Mouse (Mus musculus) midbrain, embryonic 16.5 days (tissue): ENCODE data around the gene Pced1b. TPM values are rescaled to one million over a fixed set of nuclear protein-coding genes. Genes with fewer than 3 reads are reported as not detected.

Experiments
- ATAC-seq: fragments of 200-750 bp; cut with Nextera tagmentation; 2 replicates; pipeline ENCODE4 v1.8.0; 2017; ENCODE audit warnings: moderate TSS enrichment
- H3K27ac ChIP-seq: fragments of 300-500 bp; sonication (generic); 2 replicates; pipeline ENCODE4 v1.5.1; 2014; ENCODE audit warnings: mild to moderate bottlenecking, low read length, mixed read lengths
- H3K27me3 ChIP-seq: fragments of 300-500 bp; sonication (generic); 2 replicates; pipeline ENCODE4 v1.6.1; 2014; ENCODE audit warnings: low read depth, low read length, mixed read lengths; ENCODE audit not compliant: control insufficient read depth, insufficient read depth
- H3K36me3 ChIP-seq: fragments of 300-500 bp; sonication (generic); 2 replicates; pipeline ENCODE4 v1.6.1; 2014; ENCODE audit warnings: mild to moderate bottlenecking, low read length, moderate library complexity, mixed read lengths; ENCODE audit not compliant: control insufficient read depth, insufficient read depth
- H3K4me1 ChIP-seq: fragments of 300-500 bp; sonication (generic); 2 replicates; pipeline ENCODE4 v1.6.1; 2014; ENCODE audit warnings: mild to moderate bottlenecking, low read length, mixed read lengths; ENCODE audit not compliant: control insufficient read depth, insufficient read depth
- H3K4me2 ChIP-seq: fragments of 300-500 bp; sonication (generic); 2 replicates; pipeline ENCODE4 v1.6.1; 2014; ENCODE audit warnings: mild to moderate bottlenecking, low read length, mixed read lengths
- H3K4me3 ChIP-seq: fragments of 300-500 bp; sonication (generic); 2 replicates; pipeline ENCODE4 v1.5.1; 2014; ENCODE audit warnings: low read depth, mild to moderate bottlenecking, low read length, moderate library complexity, mixed read lengths
- H3K9ac ChIP-seq: fragments of 300-500 bp; sonication (generic); 2 replicates; pipeline ENCODE4 v1.6.1; 2014; ENCODE audit warnings: low read depth, low read length, mixed read lengths
- H3K9me3 ChIP-seq: fragments of 300-500 bp; sonication (generic); replicated peaks from 2 replicates; pipeline ENCODE4 v1.6.1; 2014; ENCODE audit warnings: mild to moderate bottlenecking, low read length, mixed read lengths; ENCODE audit not compliant: control insufficient read depth, poor library complexity, severe bottlenecking
- WGBS: fragments of 180-500 bp; shearing (Covaris S2); extraction: QIAGEN DNeasy Blood & Tissue Kit; methylation state at CpG from one replicate; pipeline ENCODE4 v1.1.7; 2014; 5-methylcytosine and 5-hydroxymethylcytosine counted together
- polyA plus RNA-seq: library from polyadenylated mRNA; unstranded; fragments of >200 nt; fragmentation: Nextera tagmentation; extraction: Ambion mirVana; gene quantifications from 2 replicates; pipeline ENCODE4 v1.2.1, GENCODE M21; 2015

Gene Pced1b
- polyA plus RNA-seq, 1 experiment from 2014 or later: 7.5 TPM

GRCm38 (mm10) chr15:97337636-97338352 lies 90.9 kb downstream of the Pced1b start:
- 0 out of 2 replicates have a peak, but pooled peaks have one; percentile 62 for ATAC-seq
- WGBS: 33% methylated on average over 14 of the region's 14 CpGs
- H3K27ac ChIP-seq: peak overlapping the region; percentile 22; the same call in 1 of the 2 replicates
- peaks cover 10% of the 10 kb centered on the region for H3K4me1 ChIP-seq
- H3K27me3 ChIP-seq: no peaks in the 10 kb centered on the region
- peak overlapping the region; percentile 24; the same call in 1 of the 2 replicates for H3K4me3 ChIP-seq
- peak overlapping the region; percentile 56 for H3K4me2 ChIP-seq
- H3K36me3 ChIP-seq: no peaks in the 10 kb centered on the region
- peaks cover 7% of the 10 kb centered on the region; the same call in 1 of the 2 replicates for H3K9me3 ChIP-seq
- H3K9ac ChIP-seq: no peak overlapping the region

GRCm38 (mm10) chr15:97338377-97339060 lies 91.6 kb downstream of the Pced1b start:
- H3K9ac ChIP-seq: peak overlapping the region; percentile 12; the same call in 1 of the 2 replicates
- H3K36me3 ChIP-seq: no peaks in the 10 kb centered on the region
- H3K4me2 ChIP-seq: peak overlapping the region; percentile 56
- no peaks in the 10 kb centered on the region for H3K27me3 ChIP-seq
- H3K4me1 ChIP-seq: peaks cover 10% of the 10 kb centered on the region
- no peak for ATAC-seq
- peak overlapping the region; percentile 24 for H3K4me3 ChIP-seq
- peaks cover 7% of the 10 kb centered on the region; the same call in 1 of the 2 replicates for H3K9me3 ChIP-seq
- WGBS: 10% methylated on average over 17 of the region's 17 CpGs
- H3K27ac ChIP-seq: no peak overlapping the region

- H3K9ac ChIP-seq: no peak overlapping the region
- H3K4me3 ChIP-seq: no peak overlapping the region
- H3K4me2 ChIP-seq: no peak overlapping the region
- no peak for ATAC-seq
- H3K36me3 ChIP-seq: no peaks in the 10 kb centered on the region
- H3K27me3 ChIP-seq: no peaks in the 10 kb centered on the region
- H3K27ac ChIP-seq: no peak overlapping the region
- peaks cover 7% of the 10 kb centered on the region; the same call in 1 of the 2 replicates for H3K9me3 ChIP-seq
- peaks cover 10% of the 10 kb centered on the region for H3K4me1 ChIP-seq
- 96% methylated on average over 9 of the region's 9 CpGs for WGBS
These were observed 95.4 kb downstream of the Pced1b start for GRCm38 (mm10) chr15:97342336-97342735.

GRCm38 (mm10) chr15:97342945-97343344 lies 96.0 kb downstream of the Pced1b start:
- peaks cover 7% of the 10 kb centered on the region; the same call in 1 of the 2 replicates for H3K9me3 ChIP-seq
- WGBS: 95% methylated on average over 8 of the region's 8 CpGs
- H3K9ac ChIP-seq: no peak overlapping the region
- no peak overlapping the region for H3K4me3 ChIP-seq
- no peak overlapping the region for H3K27ac ChIP-seq
- H3K4me2 ChIP-seq: no peak overlapping the region
- no peak for ATAC-seq
- no peaks in the 10 kb centered on the region for H3K36me3 ChIP-seq
- peaks cover 8% of the 10 kb centered on the region for H3K4me1 ChIP-seq
- H3K27me3 ChIP-seq: no peaks in the 10 kb centered on the region

- Histone ChIP-seq H3K4me2 (no peak overlapping the region), H3K27ac (no peak overlapping the region), H3K4me1 (no peaks in the 10 kb centered on the region), H3K4me3 (no peak overlapping the region), H3K36me3 (no peaks in the 10 kb centered on the region), H3K9me3 (peaks cover 7% of the 10 kb centered on the region; the same call in 1 of the 2 replicates), H3K27me3 (no peaks in the 10 kb centered on the region), H3K9ac (no peak overlapping the region)
- no peak for ATAC-seq
- WGBS: 94% methylated on average over 9 of the region's 9 CpGs
These were observed 97.0 kb downstream of the Pced1b start for GRCm38 (mm10) chr15:97343921-97344320.

GRCm38 (mm10) chr15:97345110-97345509 lies 98.2 kb downstream of the Pced1b start:
- no peak overlapping the region for H3K9ac ChIP-seq
- no peaks in the 10 kb centered on the region for H3K4me1 ChIP-seq
- peaks cover under 1% of the 10 kb centered on the region; the same call in 1 of the 2 replicates for H3K9me3 ChIP-seq
- H3K27me3 ChIP-seq: no peaks in the 10 kb centered on the region
- H3K4me2 ChIP-seq: no peak overlapping the region
- no peak overlapping the region for H3K4me3 ChIP-seq
- no peak for ATAC-seq
- no peaks in the 10 kb centered on the region for H3K36me3 ChIP-seq
- no peak overlapping the region for H3K27ac ChIP-seq
- WGBS: 94% methylated on average over 9 of the region's 9 CpGs

- no peaks in the 10 kb centered on the region for H3K27me3 ChIP-seq
- ATAC-seq: no peak
- no peak overlapping the region for H3K4me2 ChIP-seq
- H3K9me3 ChIP-seq: no peaks in the 10 kb centered on the region
- no peak overlapping the region for H3K4me3 ChIP-seq
- H3K36me3 ChIP-seq: no peaks in the 10 kb centered on the region
- no peaks in the 10 kb centered on the region for H3K4me1 ChIP-seq
- no peak overlapping the region for H3K9ac ChIP-seq
- no peak overlapping the region for H3K27ac ChIP-seq
- WGBS: 82% methylated on average over 6 of the region's 6 CpGs
These were observed 99.0 kb downstream of the Pced1b start for GRCm38 (mm10) chr15:97345917-97346316.

GRCm38 (mm10) chr15:97346413-97346812 lies 99.5 kb downstream of the Pced1b start:
- Histone ChIP-seq H3K4me3 (no peak overlapping the region), H3K36me3 (no peaks in the 10 kb centered on the region), H3K9ac (no peak overlapping the region), H3K4me1 (no peaks in the 10 kb centered on the region), H3K27ac (no peak overlapping the region), H3K9me3 (no peaks in the 10 kb centered on the region), H3K27me3 (no peaks in the 10 kb centered on the region), H3K4me2 (no peak overlapping the region)
- ATAC-seq: no peak
- 93% methylated on average over 5 of the region's 5 CpGs for WGBS

GRCm38 (mm10) chr15:97346897-97347296 lies 100.0 kb downstream of the Pced1b start:
- 91% methylated on average over 4 of the region's 4 CpGs for WGBS
- Histone ChIP-seq H3K4me1 (no peaks in the 10 kb centered on the region), H3K4me3 (no peak overlapping the region), H3K9me3 (no peaks in the 10 kb centered on the region), H3K36me3 (no peaks in the 10 kb centered on the region), H3K27me3 (no peaks in the 10 kb centered on the region), H3K4me2 (no peak overlapping the region), H3K27ac (no peak overlapping the region), H3K9ac (no peak overlapping the region)
- ATAC-seq: no peak
